Mouse (Mus musculus) megakaryocyte progenitor cell, adult 5-6 weeks (primary cell): ENCODE measurements around the gene Nrm. TPM values are rescaled to one million over a fixed set of nuclear protein-coding genes. Genes with fewer than 3 reads are reported as not detected.
A peak's percentile ranks its signal among the peaks of the same experiment; 100 is the strongest.

Source experiments
- ATAC-seq: replicated peaks from 2 replicates; pipeline ENCODE4 v1.8.0; 2016; ENCODE audit warnings: mild to moderate bottlenecking, moderate TSS enrichment, inconsistent platforms; ENCODE audit not compliant: poor library complexity
- total RNA-seq, 2 experiments: library from RNA; stranded (forward) in 1 of 2; stranded (reverse) in 1 of 2; fragments of 157-497, 149-512 nt in 1 of 2; fragments of 200-1000 nt in 1 of 2; gene quantifications; 2 replicates each; pipeline versions ENCODE4 v1.2.3 to v1.2.4; 2015 to 2017

Nrm gene
- total RNA-seq, 2 experiments from 2014 or later: 43.1 to 47.4 TPM

DNA sequence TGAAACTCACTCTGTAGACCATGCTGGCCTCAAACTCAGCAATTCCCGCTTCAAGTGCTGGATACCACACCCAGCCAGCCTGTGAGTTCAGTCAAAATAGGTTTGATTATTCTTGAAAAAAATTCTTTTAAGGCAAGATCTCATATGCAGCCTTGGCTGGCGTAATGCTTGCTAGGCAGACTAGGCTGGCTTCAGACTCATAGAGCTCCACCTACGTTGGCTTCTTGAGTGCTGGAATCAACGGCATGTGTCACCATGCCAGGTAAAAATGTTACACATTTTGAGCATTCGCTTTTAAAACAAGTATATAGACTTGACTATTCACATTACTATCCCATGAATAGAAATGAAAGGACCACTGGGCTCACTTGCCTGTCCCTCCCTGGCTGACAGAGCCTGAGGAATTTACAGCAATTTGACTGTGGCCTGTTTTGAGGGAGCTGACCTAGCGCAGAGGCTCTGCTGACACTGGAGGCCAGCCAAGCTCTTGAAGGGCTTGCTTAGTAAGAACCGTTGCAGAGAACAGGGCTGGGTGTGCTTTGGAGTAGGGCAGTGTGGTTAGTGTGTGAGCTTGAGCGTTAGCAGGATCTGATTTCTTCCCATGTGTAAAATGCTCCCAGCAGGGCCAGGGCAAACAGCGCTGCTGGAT, 42.3 kb downstream of the Nrm start:
- ATAC-seq: peak; percentile 56

DNA sequence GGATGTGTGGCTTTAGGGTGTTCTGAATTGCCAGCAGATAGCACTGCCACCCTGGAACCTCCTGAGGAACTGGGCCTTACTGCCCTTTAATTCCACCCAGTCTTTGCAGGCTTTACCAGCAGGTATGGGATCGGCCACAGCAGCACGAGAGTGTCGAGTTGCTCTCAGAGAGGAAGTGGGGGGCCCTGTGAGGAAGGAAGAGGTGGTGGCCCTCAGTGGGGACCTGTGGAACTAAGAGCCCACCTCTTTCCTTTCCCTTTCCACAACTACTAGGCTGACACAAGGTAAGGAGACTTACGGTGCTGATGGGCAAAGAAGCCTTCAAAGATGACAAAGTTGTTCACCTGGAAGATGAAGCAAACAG, 42.9 kb downstream of the Nrm start:
- peak; percentile 32 for ATAC-seq

DNA sequence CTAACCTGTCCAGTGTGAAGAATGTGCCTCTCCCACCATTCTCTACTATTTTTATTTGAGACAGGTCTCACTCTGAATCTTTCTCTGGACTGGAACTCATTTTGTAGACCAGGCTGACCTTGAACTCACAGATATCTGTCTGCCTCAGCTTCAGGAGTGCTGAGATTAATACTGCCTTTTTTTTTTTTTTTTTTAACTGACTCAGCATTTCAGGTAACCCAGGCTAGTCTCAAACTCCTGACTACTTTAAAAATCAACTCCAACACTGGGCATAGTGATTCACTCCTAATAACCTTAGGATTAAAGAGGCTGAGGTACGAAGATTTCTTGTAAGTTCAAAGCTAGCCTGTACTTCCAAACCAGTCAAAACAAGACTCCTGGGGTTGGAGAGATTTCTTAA, 44.5 kb downstream of the Nrm start:
- ATAC-seq: no peak

DNA sequence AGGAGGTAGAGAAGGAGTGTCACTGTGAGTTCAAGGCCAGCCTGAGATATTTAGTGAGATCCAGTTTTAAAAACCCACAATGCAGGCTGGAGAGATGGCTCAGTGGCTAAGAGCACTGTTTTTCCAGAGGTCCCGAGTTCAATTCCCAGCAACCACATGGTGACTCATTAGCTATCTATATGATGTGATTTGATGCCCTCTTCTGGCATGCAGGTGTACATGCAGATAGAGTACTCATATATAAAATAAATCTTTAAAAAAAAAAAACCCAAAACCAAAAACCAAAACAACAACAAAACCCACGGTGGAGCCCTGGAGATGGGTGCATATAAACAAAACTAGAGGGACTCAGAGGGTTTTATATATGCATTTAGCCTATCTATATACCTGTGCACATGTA, 46.5 kb downstream of the Nrm start:
- no peak for ATAC-seq

DNA sequence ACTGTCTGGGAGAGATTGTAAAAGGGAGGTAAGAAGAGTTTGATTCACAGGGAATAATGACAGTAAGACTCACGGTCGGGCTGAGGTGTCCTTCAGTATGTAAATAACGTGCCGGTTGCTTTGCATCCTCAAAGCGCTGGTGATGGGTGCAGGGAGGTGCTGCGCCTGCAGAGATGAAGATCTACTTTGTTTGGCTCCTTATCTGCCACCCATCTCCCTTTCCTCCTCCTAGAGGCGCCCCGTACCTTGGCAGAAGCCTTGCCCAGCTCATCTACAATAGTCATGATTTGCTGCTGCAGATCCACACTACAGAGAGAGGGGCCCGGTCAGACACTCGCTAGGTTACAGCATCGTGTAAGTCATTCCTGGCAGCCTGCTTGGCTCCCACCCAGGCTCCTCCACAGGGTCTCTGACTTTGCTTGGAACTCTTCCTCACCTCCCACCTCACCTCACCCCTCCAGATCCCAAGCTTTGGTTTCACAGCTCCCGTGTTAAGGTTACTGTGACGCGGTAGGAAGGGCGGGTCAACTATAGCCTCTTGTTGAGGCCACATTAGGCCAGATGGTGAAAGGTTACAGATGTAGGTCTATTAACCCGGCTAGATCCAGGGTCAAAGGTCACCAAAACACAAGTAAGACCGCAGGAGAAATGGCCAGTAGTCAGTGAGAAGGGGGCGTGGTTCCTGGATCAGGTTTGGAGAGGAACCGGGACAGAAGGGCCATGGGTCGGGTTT, 48.2 kb downstream of the Nrm start:
- ATAC-seq: peak; percentile 25

DNA sequence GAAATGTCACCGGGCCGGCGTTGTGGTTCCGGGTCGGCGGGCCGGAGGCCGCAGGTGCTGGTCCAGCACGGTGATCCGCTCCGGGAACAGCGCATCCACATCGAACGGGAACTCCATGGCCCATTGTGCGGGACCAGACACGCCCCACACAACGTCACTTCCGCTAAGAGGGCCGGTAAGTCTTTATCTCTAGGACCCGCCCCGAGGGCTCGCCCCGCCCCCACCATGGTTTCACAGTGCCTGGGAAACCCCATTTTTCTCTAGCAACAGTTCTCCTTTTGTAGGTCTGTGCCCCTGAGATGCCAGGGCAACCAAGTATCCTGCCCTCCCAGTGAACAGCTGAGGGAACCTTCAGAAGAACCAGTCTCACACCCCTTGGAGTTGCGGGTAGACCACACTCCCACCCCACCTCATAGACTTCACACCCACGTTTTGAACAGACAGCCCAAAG, 48.8 kb downstream of the Nrm start, which contains the start of gene Atat1:
Atat1 (minus strand) TSS at position 157 of the 451 bp plus-strand sequence.
- peak; percentile 97 for ATAC-seq

DNA sequence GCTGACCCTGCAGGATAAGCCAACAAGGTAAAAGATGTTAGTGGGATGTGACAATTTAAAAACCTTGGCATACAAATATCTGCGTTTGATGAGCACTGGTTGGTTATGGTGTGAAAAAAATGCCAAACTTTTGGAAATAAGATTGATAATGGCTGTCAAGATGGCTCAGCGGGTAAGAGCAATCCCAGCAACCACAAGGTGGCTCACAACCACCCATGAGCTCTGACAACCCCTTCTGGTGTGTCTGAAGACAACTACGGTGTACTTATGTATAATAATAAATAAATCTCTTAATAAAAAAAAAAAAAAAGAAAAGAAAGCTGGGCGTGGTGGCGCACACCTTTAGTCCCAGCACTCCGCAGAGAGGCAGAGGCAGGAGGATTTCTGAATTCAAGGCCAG, 53.9 kb downstream of the Nrm start:
- no peak for ATAC-seq

Other genes with a start within 250 kb of the Nrm start
- gene Gm9573, start 234.7 kb upstream of the Nrm start, total RNA-seq (2015): not detected in 2 replicates
- gene Gm9573, start 234.7 kb upstream of the Nrm start, total RNA-seq (2017): not detected in 2 replicates
- gene Mucl3, start 217.6 kb upstream of the Nrm start, total RNA-seq (2015): not detected in 2 replicates
- gene Mucl3, start 217.6 kb upstream of the Nrm start, total RNA-seq (2017): not detected in 2 replicates
- 5.7 and 11.4 TPM in 2 replicates for gene Vars2, start 193.7 kb upstream of the Nrm start, total RNA-seq (2015)
- gene Vars2, start 193.7 kb upstream of the Nrm start, total RNA-seq (2017): 12.7 and 14.9 TPM in 2 replicates
- 26.2 and 31.8 TPM in 2 replicates for gene Gtf2h4, start 187.6 kb upstream of the Nrm start, total RNA-seq (2015)
- 24.8 and 29.5 TPM in 2 replicates for gene Gtf2h4, start 187.6 kb upstream of the Nrm start, total RNA-seq (2017)
- 0.15 TPM in 1 of 2 replicates, not detected in the other for gene Ddr1, start 156.7 kb upstream of the Nrm start, total RNA-seq (2015)
- 0.25 TPM in 1 of 2 replicates, not detected in the other for gene Ddr1, start 156.7 kb upstream of the Nrm start, total RNA-seq (2017)
- 28.1 and 41.7 TPM in 2 replicates for gene Ier3, start 39.6 kb upstream of the Nrm start, total RNA-seq (2015)
- gene Ier3, start 39.6 kb upstream of the Nrm start, total RNA-seq (2017): 24.6 and 33.1 TPM in 2 replicates
- 52.9 and 58.3 TPM in 2 replicates for gene Flot1, start 38.1 kb upstream of the Nrm start, total RNA-seq (2015)
- 65.1 and 74.4 TPM in 2 replicates for gene Flot1, start 38.1 kb upstream of the Nrm start, total RNA-seq (2017)
- 871 and 938 TPM in 2 replicates for gene Tubb5, start 23.0 kb upstream of the Nrm start, total RNA-seq (2015)
- gene Tubb5, start 23.0 kb upstream of the Nrm start, total RNA-seq (2017): 947 and 991 TPM in 2 replicates
- gene Mdc1, start 19.8 kb upstream of the Nrm start, total RNA-seq (2015): 77.6 and 77.8 TPM in 2 replicates
- 17.5 and 17.6 TPM in 2 replicates for gene Mdc1, start 19.8 kb upstream of the Nrm start, total RNA-seq (2017)
- gene Ppp1r18, start 4.3 kb downstream of the Nrm start, total RNA-seq (2015): 49.8 and 60.9 TPM in 2 replicates
- 17.4 and 20.5 TPM in 2 replicates for gene Ppp1r18, start 4.3 kb downstream of the Nrm start, total RNA-seq (2017)
- 100 and 110 TPM in 2 replicates for gene Dhx16, start 18.5 kb downstream of the Nrm start, total RNA-seq (2015)
- gene Dhx16, start 18.5 kb downstream of the Nrm start, total RNA-seq (2017): 78.2 and 82.0 TPM in 2 replicates
- gene 2310061I04Rik, start 36.1 kb downstream of the Nrm start, total RNA-seq (2015): 38.8 and 51.8 TPM in 2 replicates
- 4.5 and 7.5 TPM in 2 replicates for gene 2310061I04Rik, start 36.1 kb downstream of the Nrm start, total RNA-seq (2017)
- gene Atat1, start 48.8 kb downstream of the Nrm start, total RNA-seq (2015): 6.0 and 8.8 TPM in 2 replicates
- gene Atat1, start 48.8 kb downstream of the Nrm start, total RNA-seq (2017): 4.6 and 10.7 TPM in 2 replicates
- gene Mrps18b, start 55.1 kb downstream of the Nrm start, total RNA-seq (2015): 96.2 and 142 TPM in 2 replicates
- 68.3 and 76.4 TPM in 2 replicates for gene Mrps18b, start 55.1 kb downstream of the Nrm start, total RNA-seq (2017)
- gene Ppp1r10, start 55.1 kb downstream of the Nrm start, total RNA-seq (2015): 75.7 and 80.1 TPM in 2 replicates
- 121 and 126 TPM in 2 replicates for gene Ppp1r10, start 55.1 kb downstream of the Nrm start, total RNA-seq (2017)
- gene Abcf1, start 108.4 kb downstream of the Nrm start, total RNA-seq (2015): 46.1 and 50.1 TPM in 2 replicates
- gene Abcf1, start 108.4 kb downstream of the Nrm start, total RNA-seq (2017): 150 and 251 TPM in 2 replicates
- 10.0 and 12.4 TPM in 2 replicates for gene Gnl1, start 118.5 kb downstream of the Nrm start, total RNA-seq (2015)
- gene Gnl1, start 118.5 kb downstream of the Nrm start, total RNA-seq (2017): 18.5 and 27.3 TPM in 2 replicates
- 18.5 and 20.3 TPM in 2 replicates for gene Prr3, start 118.9 kb downstream of the Nrm start, total RNA-seq (2015)
- 11.9 and 13.3 TPM in 2 replicates for gene Prr3, start 118.9 kb downstream of the Nrm start, total RNA-seq (2017)
- gene H2-T24, start 159.2 kb downstream of the Nrm start, total RNA-seq (2015): 2.5 and 2.7 TPM in 2 replicates
- 12.6 and 13.0 TPM in 2 replicates for gene H2-T24, start 159.2 kb downstream of the Nrm start, total RNA-seq (2017)
- gene H2-T23, start 171.5 kb downstream of the Nrm start, total RNA-seq (2015): 57.1 and 77.2 TPM in 2 replicates
- 65.6 and 67.5 TPM in 2 replicates for gene H2-T23, start 171.5 kb downstream of the Nrm start, total RNA-seq (2017)
- gene H2-T22, start 181.4 kb downstream of the Nrm start, total RNA-seq (2015): 31.2 and 31.9 TPM in 2 replicates
- 37.9 and 39.7 TPM in 2 replicates for gene H2-T22, start 181.4 kb downstream of the Nrm start, total RNA-seq (2017)
- gene Gm6034, start 181.6 kb downstream of the Nrm start, total RNA-seq (2015): not detected in 2 replicates
- gene Gm6034, start 181.6 kb downstream of the Nrm start, total RNA-seq (2017): not detected in 2 replicates
- gene Gm11127, start 197.1 kb downstream of the Nrm start, total RNA-seq (2015): not detected in 2 replicates
- gene Gm11127, start 197.1 kb downstream of the Nrm start, total RNA-seq (2017): not detected in 2 replicates